30 mouse cellular contexts compared by ENCODE assay signal in genomic region chr16:18720433-18721233, GRCm38 (mm10). TPM values are rescaled to one million over a fixed set of nuclear protein-coding genes. Genes with fewer than 3 reads are reported as not detected.
A peak's percentile ranks its signal among the peaks of the same experiment; 100 is the strongest.
DNase-seq lines count a peak whose midpoint lies in the region; ATAC-seq and TF ChIP-seq lines count a peak whose summit lies in the region.
"Had no signal": no experiment of that assay in that cellular context is flagged by ENCODE, and none has a peak within 500 bp of the region (broad histone marks: within the 10 kb centered on the region; RNA-seq: fewer than 3 reads in every experiment).

No protein-coding gene starts in this region.

- no peaks in the 10 kb centered on the region for H3K4me1 ChIP-seq in hindbrain, postnatal 0 days (ENCODE audit: insufficient read depth, low read length)
- H3K4me1 ChIP-seq in hindbrain, embryonic 13.5 days (replicated peaks), result no peaks in the 10 kb centered on the region
- H3K4me1 ChIP-seq in midbrain, embryonic 11.5 days (ENCODE audit: control insufficient read depth, insufficient read depth, low read length), result no peaks in the 10 kb centered on the region
- H3K4me1 ChIP-seq in midbrain, embryonic 13.5 days (replicated peaks), result no peaks in the 10 kb centered on the region
- H3K4me1 ChIP-seq in lung, embryonic 15.5 days, result peaks cover 20% of the 10 kb centered on the region
- H3K4me1 ChIP-seq: embryonic facial prominence, embryonic 12.5 days; limb, embryonic 13.5 days; midbrain, embryonic 12.5 days had no signal

- no peaks in the 10 kb centered on the region for H3K36me3 ChIP-seq in hindbrain, postnatal 0 days (ENCODE audit: insufficient read depth, low read length)
- H3K36me3 ChIP-seq in hindbrain, embryonic 13.5 days, result no peaks in the 10 kb centered on the region
- no peaks in the 10 kb centered on the region for H3K36me3 ChIP-seq in midbrain, embryonic 11.5 days (ENCODE audit: control insufficient read depth, insufficient read depth, low read length)
- H3K36me3 ChIP-seq in midbrain, embryonic 13.5 days, result no peaks in the 10 kb centered on the region
- no peaks in the 10 kb centered on the region for H3K36me3 ChIP-seq in lung, embryonic 15.5 days
- H3K36me3 ChIP-seq: embryonic facial prominence, embryonic 12.5 days; limb, embryonic 13.5 days; midbrain, embryonic 12.5 days had no signal

- DNase-seq in hindbrain, postnatal 0 days (ENCODE audit: low spot score), result no peak
- peak; percentile 62 for DNase-seq in midbrain, embryonic 11.5 days (ENCODE audit: low spot score, missing footprints)
- DNase-seq in lung, postnatal 25 days (ENCODE audit: low spot score), result peak; percentile 44
- no peak for DNase-seq in adrenal gland, postnatal 10 days
- no peak for DNase-seq in heart, adult 18-20 months
- DNase-seq: adrenal gland, postnatal 36 days; cerebellum, adult 2 months; cerebellum, postnatal 14 days; gastrocnemius, postnatal 14 days; heart, postnatal 36 days; kidney, adult 18-20 months; right cerebral cortex, adult 18-20 months; right cerebral cortex, postnatal 4 days; thymus, adult 2 months; thymus, postnatal 36 days had no signal

- no peak overlapping the region for H3K4me2 ChIP-seq in hindbrain, postnatal 0 days (ENCODE audit: low read depth, low read length)
- no peak overlapping the region for H3K4me2 ChIP-seq in hindbrain, embryonic 13.5 days
- no peak overlapping the region for H3K4me2 ChIP-seq in midbrain, embryonic 11.5 days
- H3K4me2 ChIP-seq in midbrain, embryonic 13.5 days (replicated peaks), result no peak overlapping the region
- peak overlapping the region; percentile 0; the same call in 1 of the 2 replicates for H3K4me2 ChIP-seq in lung, embryonic 15.5 days
- H3K4me2 ChIP-seq: embryonic facial prominence, embryonic 12.5 days; heart, embryonic 11.5 days; hindbrain, embryonic 14.5 days; limb, embryonic 13.5 days; liver, embryonic 11.5 days; midbrain, embryonic 12.5 days had no signal

- H3K9me3 ChIP-seq in hindbrain, postnatal 0 days (ENCODE audit: low read length), result no peaks in the 10 kb centered on the region
- no peaks in the 10 kb centered on the region for H3K9me3 ChIP-seq in hindbrain, embryonic 13.5 days
- H3K9me3 ChIP-seq in midbrain, embryonic 11.5 days (ENCODE audit: control insufficient read depth, low read length), result no peaks in the 10 kb centered on the region
- no peaks in the 10 kb centered on the region for H3K9me3 ChIP-seq in midbrain, embryonic 13.5 days
- H3K9me3 ChIP-seq in lung, embryonic 15.5 days, result no peaks in the 10 kb centered on the region
- H3K9me3 ChIP-seq: embryonic facial prominence, embryonic 12.5 days; limb, embryonic 13.5 days; midbrain, embryonic 12.5 days had no signal

- 61% methylated on average over 13 of the region's 13 CpGs for WGBS in hindbrain, postnatal 0 days
- 68% methylated on average over 13 of the region's 13 CpGs for WGBS in hindbrain, embryonic 13.5 days
- 67% methylated on average over 13 of the region's 13 CpGs for WGBS in midbrain, embryonic 11.5 days
- WGBS in midbrain, embryonic 13.5 days, result 64% methylated on average over 13 of the region's 13 CpGs
- 20% methylated on average over 13 of the region's 13 CpGs for WGBS in lung, embryonic 15.5 days

- no peak overlapping the region for H3K4me3 ChIP-seq in hindbrain, postnatal 0 days (ENCODE audit: low read length)
- no peak overlapping the region for H3K4me3 ChIP-seq in hindbrain, embryonic 13.5 days
- H3K4me3 ChIP-seq in midbrain, embryonic 11.5 days (ENCODE audit: low read depth, low read length), result no peak overlapping the region
- H3K4me3 ChIP-seq in midbrain, embryonic 13.5 days (replicated peaks), result no peak overlapping the region
- no peak overlapping the region for H3K4me3 ChIP-seq in lung, embryonic 15.5 days
- H3K4me3 ChIP-seq: embryonic facial prominence, embryonic 12.5 days; limb, embryonic 13.5 days; midbrain, embryonic 12.5 days had no signal

- peak overlapping the region; percentile 20; the same call in 1 of the 2 replicates for H3K27ac ChIP-seq in hindbrain, postnatal 0 days
- no peak overlapping the region for H3K27ac ChIP-seq in hindbrain, embryonic 13.5 days
- no peak overlapping the region for H3K27ac ChIP-seq in midbrain, embryonic 11.5 days (ENCODE audit: low read depth, low read length)
- no peak overlapping the region; the same call in 1 of the 2 replicates for H3K27ac ChIP-seq in midbrain, embryonic 13.5 days
- peak overlapping the region; percentile 78 for H3K27ac ChIP-seq in lung, embryonic 15.5 days
- H3K27ac ChIP-seq: embryonic facial prominence, embryonic 12.5 days; hindbrain, embryonic 14.5 days; limb, embryonic 13.5 days; midbrain, embryonic 12.5 days had no signal

- no peak for TF ChIP-seq CTCF in hindbrain, postnatal 0 days (IDR thresholded peaks at IDR 0.05; ENCODE audit: low read depth)

- H3K9ac ChIP-seq in hindbrain, postnatal 0 days (replicated peaks; ENCODE audit: low read length), result no peak overlapping the region
- no peak overlapping the region for H3K9ac ChIP-seq in hindbrain, embryonic 13.5 days
- H3K9ac ChIP-seq in midbrain, embryonic 11.5 days (ENCODE audit: low read length), result no peak overlapping the region
- H3K9ac ChIP-seq in midbrain, embryonic 13.5 days (replicated peaks), result no peak overlapping the region
- H3K9ac ChIP-seq in lung, embryonic 15.5 days, result no peak overlapping the region
- H3K9ac ChIP-seq: embryonic facial prominence, embryonic 12.5 days; hindbrain, embryonic 14.5 days; limb, embryonic 13.5 days; midbrain, embryonic 12.5 days had no signal

- ATAC-seq in hindbrain, postnatal 0 days, result no peak
- ATAC-seq in hindbrain, embryonic 13.5 days (ENCODE audit: low FRiP score), result no peak
- no peak for ATAC-seq in midbrain, embryonic 11.5 days (ENCODE audit: low FRiP score)
- ATAC-seq in midbrain, embryonic 13.5 days, result no peak
- peak; percentile 63; the same call in 1 of the 2 replicates for ATAC-seq in lung, embryonic 15.5 days (ENCODE audit: borderline replicate concordance, extremely low read depth, low FRiP score, low TSS enrichment)
- ATAC-seq: forebrain, embryonic 14.5 days; Patski had no signal

- H3K27me3 ChIP-seq in hindbrain, postnatal 0 days (ENCODE audit: insufficient read depth, low read length), result no peaks in the 10 kb centered on the region
- no peaks in the 10 kb centered on the region for H3K27me3 ChIP-seq in hindbrain, embryonic 13.5 days
- H3K27me3 ChIP-seq in midbrain, embryonic 11.5 days (ENCODE audit: control insufficient read depth, insufficient read depth, low read length), result no peaks in the 10 kb centered on the region
- no peaks in the 10 kb centered on the region for H3K27me3 ChIP-seq in midbrain, embryonic 13.5 days
- no peaks in the 10 kb centered on the region for H3K27me3 ChIP-seq in lung, embryonic 15.5 days
- H3K27me3 ChIP-seq: embryonic facial prominence, embryonic 12.5 days; limb, embryonic 13.5 days; midbrain, embryonic 12.5 days; Patski had no signal

RNA-seq across cellular contexts. Expression of gene Cldn5, which starts 56.0 kb away (rescaled TPM):
- total RNA-seq in hindbrain, postnatal 0 days (2014; rRNA removed), result 181 and 197 TPM in 2 replicates
- 121 and 128 TPM in 2 replicates for polyA plus RNA-seq in hindbrain, postnatal 0 days (2015; fragmentation: Nextera tagmentation; extraction: Ambion mirVana)
- 87.2 and 94.4 TPM in 2 replicates for polyA plus RNA-seq in hindbrain, embryonic 13.5 days (2015; fragmentation: Nextera tagmentation; extraction: Ambion mirVana)
- polyA plus RNA-seq in midbrain, embryonic 11.5 days (2014; fragmentation: Nextera tagmentation; extraction: Ambion mirVana), result 28.5 and 30.3 TPM in 2 replicates
- 59.1 and 68.2 TPM in 2 replicates for polyA plus RNA-seq in midbrain, embryonic 13.5 days (2015; fragmentation: Nextera tagmentation; extraction: Ambion mirVana)
- polyA plus RNA-seq in lung, embryonic 15.5 days (2015; fragmentation: Nextera tagmentation; extraction: Ambion mirVana), result 117 and 126 TPM in 2 replicates
- total RNA-seq in adrenal gland, postnatal 10 days (2021), result 100 to 1,000 TPM in 1 of 2 experiments, 10 to 100 TPM in 1; 98.7 to 118 TPM
- 10 to 100 TPM; 15.4 to 22.7 TPM for total RNA-seq in heart, adult 18-20 months (2021)
- total RNA-seq: granulocyte monocyte progenitor cell, adult 5-6 weeks; megakaryocyte progenitor cell, adult 5-6 weeks; MEL; neutrophil, adult 5-6 weeks had no signal
- polyA plus RNA-seq: Patski had no signal

Comparison
In these comparisons a context has a peak if more than half of its experiments do, and no peak if none do; other contexts are left out.
1. H3K27ac ChIP-seq: peak in hindbrain, postnatal 0 days (single experiment) and lung, embryonic 15.5 days (single experiment); none in hindbrain, embryonic 13.5 days (single experiment), midbrain, embryonic 11.5 days (single experiment) and midbrain, embryonic 13.5 days (single experiment).
2. DNase-seq: peak in midbrain, embryonic 11.5 days (single experiment) and lung, postnatal 25 days (single experiment); none in hindbrain, postnatal 0 days (single experiment), adrenal gland, postnatal 10 days (single experiment) and heart, adult 18-20 months (0 of 2).